Mouse (Mus musculus) kidney, adult 2 months (tissue): ENCODE results near the gene Foxc2.

ENCODE experiments used
- CTCF ChIP-seq: fragments of 200-500 bp; conservative IDR thresholded peaks from 2 replicates; pipeline ENCODE4 v1.5.1; 2011; ENCODE audit warnings: low read depth, mild to moderate bottlenecking, control low read depth, low read length, moderate library complexity, mixed read lengths; ENCODE audit not compliant: insufficient read depth, insufficient read length
- POLR2A ChIP-seq: fragments of 200-500 bp; IDR thresholded peaks from one replicate; pipeline ENCODE4 v1.6.1; 2011; ENCODE audit warnings: low read depth, low read length, control low read depth

DNA sequence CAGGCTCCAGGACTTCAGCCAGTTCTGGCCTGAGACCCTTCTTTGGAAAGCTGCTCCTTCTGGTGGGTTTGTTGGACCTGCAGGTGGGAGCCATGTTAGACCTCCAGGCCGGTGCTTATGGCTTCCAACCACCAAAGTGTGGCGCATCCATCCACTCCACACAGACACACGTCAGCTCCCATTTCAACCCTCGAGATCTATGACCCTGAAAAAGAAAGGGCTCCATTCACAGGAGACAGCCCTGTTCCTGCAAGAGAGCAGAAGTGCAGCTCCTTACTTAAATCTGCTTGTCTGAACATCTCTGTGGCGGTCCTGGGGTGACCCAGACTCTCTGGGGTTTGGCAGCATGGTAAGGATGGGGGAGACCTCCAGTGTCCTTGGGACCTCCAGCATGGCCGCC lies 22.5 kb upstream of the Foxc2 start:
- TF ChIP-seq POLR2A: no peak
- no peak for TF ChIP-seq CTCF
